Mouse (Mus musculus) embryonic facial prominence, embryonic 10.5 days (tissue): ENCODE measurements around the gene Slc16a2. TPM values are rescaled to one million over a fixed set of nuclear protein-coding genes. Genes with fewer than 3 reads are reported as not detected.
A peak's percentile ranks its signal among the peaks of the same experiment; 100 is the strongest.
"Not testable (repeated sequence)": the region's sequence is repeated elsewhere in the genome, so short reads cannot be mapped to it uniquely, and the experiment has no call there.

Experiments used
- DNase-seq: peaks from one replicate; pipeline ENCODE4 v3.0.0-alpha.2; 2017; ENCODE audit warnings: low spot score
- H3K27ac ChIP-seq: fragments of 300-500 bp; sonication (generic); replicated peaks from 2 replicates; pipeline ENCODE4 v1.5.1; 2016; ENCODE audit warnings: mild to moderate bottlenecking
- H3K27me3 ChIP-seq: fragments of 300-500 bp; sonication (generic); replicated peaks from 2 replicates; pipeline ENCODE4 v1.6.1; 2016; ENCODE audit warnings: low read depth, mild to moderate bottlenecking; ENCODE audit not compliant: poor library complexity, severe bottlenecking
- H3K36me3 ChIP-seq: fragments of 300-500 bp; sonication (generic); replicated peaks from 2 replicates; pipeline ENCODE4 v1.6.1; 2016; ENCODE audit warnings: mild to moderate bottlenecking, moderate library complexity
- H3K4me1 ChIP-seq: fragments of 300-500 bp; sonication (generic); 2 replicates; pipeline ENCODE4 v1.6.1; 2016
- H3K4me3 ChIP-seq: fragments of 300-500 bp; sonication (generic); 2 replicates; pipeline ENCODE4 v1.5.1; 2016; ENCODE audit warnings: mild to moderate bottlenecking, moderate library complexity
- H3K9me3 ChIP-seq: fragments of 300-500 bp; sonication (generic); 2 replicates; pipeline ENCODE4 v1.6.1; 2016; ENCODE audit warnings: mild to moderate bottlenecking
- WGBS: fragments of 180-500 bp; shearing (Covaris S2); methylation state at CpG from one replicate; pipeline ENCODE4 v1.1.7; 2016; 5-methylcytosine and 5-hydroxymethylcytosine counted together
- polyA plus RNA-seq: library from polyadenylated mRNA; unstranded; fragments of >200 nt; fragmentation: Nextera tagmentation; extraction: Ambion mirVana; gene quantifications from 2 replicates; pipeline ENCODE4 v1.2.1, GENCODE M21; 2016

Slc16a2 gene
- polyA plus RNA-seq, 1 experiment from 2014 or later: 9.9 TPM

GRCm38 (mm10) chrX:103692916-103693315 is 128.9 kb downstream of the Slc16a2 start:
- Histone ChIP-seq H3K36me3 (no peaks in the 10 kb centered on the region), H3K27ac (no peak overlapping the region), H3K4me3 (no peak overlapping the region), H3K27me3 (peaks cover 100% of the 10 kb centered on the region), H3K9me3 (no peaks in the 10 kb centered on the region), H3K4me1 (peaks cover 24% of the 10 kb centered on the region)
- 84% methylated on average over 5 of the region's 5 CpGs for WGBS
- DNase-seq: no peak

GRCm38 (mm10) chrX:103688551-103688950 is 133.2 kb downstream of the Slc16a2 start:
- Histone ChIP-seq H3K27ac (no peak overlapping the region), H3K4me3 (no peak overlapping the region), H3K27me3 (peaks cover 100% of the 10 kb centered on the region), H3K9me3 (no peaks in the 10 kb centered on the region), H3K36me3 (no peaks in the 10 kb centered on the region), H3K4me1 (no peaks in the 10 kb centered on the region)
- WGBS: 87% methylated on average over 2 of the region's 2 CpGs
- no peak for DNase-seq

DNA sequence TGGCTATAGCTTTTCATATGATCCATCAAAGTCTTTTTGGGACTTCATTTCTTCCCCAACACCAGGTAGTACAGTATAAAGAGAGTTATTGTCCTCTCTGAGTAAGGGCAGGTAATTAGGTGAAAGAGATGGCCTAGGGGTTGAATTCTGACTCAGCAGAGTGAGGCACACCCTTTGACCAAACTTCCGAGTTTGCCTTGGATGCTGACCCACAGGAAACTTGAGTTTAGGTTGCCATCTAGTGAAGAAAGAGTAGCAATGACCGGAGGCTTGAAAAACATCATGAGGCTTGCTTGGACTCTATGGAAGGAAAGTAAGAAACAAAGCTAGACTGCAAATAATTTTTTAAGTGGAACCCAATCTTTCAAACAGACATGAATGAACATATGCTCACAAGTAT is 147.1 kb downstream of the Slc16a2 start:
- Histone ChIP-seq H3K4me3 (no peak overlapping the region), H3K27me3 (peaks cover 65% of the 10 kb centered on the region), H3K9me3 (no peaks in the 10 kb centered on the region), H3K36me3 (no peaks in the 10 kb centered on the region), H3K4me1 (no peaks in the 10 kb centered on the region), H3K27ac (no peak overlapping the region)
- no peak for DNase-seq
- 22% methylated on average over 2 of the region's 2 CpGs for WGBS

- Histone ChIP-seq H3K9me3 (no peaks in the 10 kb centered on the region), H3K4me1 (no peaks in the 10 kb centered on the region), H3K27ac (no peak overlapping the region), H3K36me3 (no peaks in the 10 kb centered on the region), H3K27me3 (peaks cover 56% of the 10 kb centered on the region), H3K4me3 (no peak overlapping the region)
- 80% methylated on average over 3 of the region's 3 CpGs for WGBS
- no peak for DNase-seq
Measured at GRCm38 (mm10) chrX:103673761-103674160, 148.0 kb downstream of the Slc16a2 start.

DNA sequence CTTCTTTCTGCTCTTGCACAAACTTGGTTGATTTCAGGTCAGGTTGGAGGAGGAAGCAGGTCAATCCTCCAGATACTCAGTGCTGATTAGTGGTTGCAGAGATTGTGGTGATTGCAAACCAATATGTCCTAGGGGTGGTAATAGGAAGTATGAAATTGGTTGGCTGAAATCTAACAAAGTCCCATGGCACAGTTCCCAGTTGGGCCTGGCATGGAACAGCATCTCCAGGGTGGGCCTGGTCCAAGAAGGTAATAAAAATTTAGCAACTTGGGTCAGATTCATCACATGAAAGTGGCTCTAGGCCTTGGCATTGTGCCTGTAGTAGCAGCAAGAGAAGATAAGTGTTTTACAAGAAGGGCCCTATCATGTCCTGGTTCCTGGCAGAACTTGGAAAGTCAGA is 151.5 kb downstream of the Slc16a2 start:
- peaks cover 57% of the 10 kb centered on the region for H3K27me3 ChIP-seq
- no peaks in the 10 kb centered on the region for H3K4me1 ChIP-seq
- no peak for DNase-seq
- no peak overlapping the region for H3K4me3 ChIP-seq
- no peaks in the 10 kb centered on the region for H3K9me3 ChIP-seq
- H3K27ac ChIP-seq: no peak overlapping the region
- no peaks in the 10 kb centered on the region for H3K36me3 ChIP-seq

DNA sequence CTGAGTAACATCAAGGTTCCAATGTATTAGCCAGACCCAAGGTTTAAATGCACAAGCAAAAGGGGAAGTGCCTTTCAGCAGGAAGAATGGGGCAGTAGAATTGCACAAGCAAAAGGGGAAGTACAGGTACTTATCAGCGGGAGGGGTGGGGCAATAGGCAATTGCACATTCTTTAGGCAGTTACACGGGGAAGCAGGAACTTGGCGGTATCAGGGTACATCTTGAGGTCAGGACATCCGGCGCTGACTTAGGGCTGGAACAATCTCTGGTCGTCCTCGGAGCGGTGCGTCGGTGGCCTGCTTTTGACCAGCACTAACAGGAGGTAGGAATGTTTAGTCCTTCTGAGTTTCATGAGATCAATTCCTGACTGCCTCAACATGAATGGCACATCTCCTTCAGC is 157.3 kb downstream of the Slc16a2 start:
- WGBS: 88% methylated on average over 10 of the region's 10 CpGs
- H3K27ac ChIP-seq, H3K9me3 ChIP-seq, H3K36me3 ChIP-seq, DNase-seq, H3K4me1 ChIP-seq, H3K4me3 ChIP-seq: not testable (repeated sequence)
- peaks cover 70% of the 10 kb centered on the region for H3K27me3 ChIP-seq

DNA sequence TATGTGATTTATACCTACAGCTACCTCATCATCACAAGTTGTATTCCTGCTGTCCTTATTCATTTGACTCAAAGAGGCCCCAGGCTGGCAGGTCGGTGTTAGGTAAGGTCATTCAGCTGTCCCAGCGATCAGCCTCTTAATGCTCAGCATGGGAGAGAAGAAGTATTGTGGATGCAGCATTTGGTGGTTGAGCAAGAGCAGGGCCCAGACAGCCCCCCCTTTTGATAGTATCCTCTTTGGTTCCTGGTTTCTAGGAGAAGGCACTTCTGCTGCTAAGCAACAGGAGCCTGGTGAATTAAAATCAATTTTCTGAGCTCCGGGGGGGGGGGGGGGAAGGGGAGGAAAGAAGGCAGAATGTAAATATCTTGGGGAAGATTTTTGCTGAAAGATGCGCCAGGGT is 162.8 kb downstream of the Slc16a2 start:
- 65% methylated on average over 4 of the region's 4 CpGs for WGBS
- DNase-seq: no peak
- no peaks in the 10 kb centered on the region for H3K36me3 ChIP-seq
- no peak overlapping the region for H3K4me3 ChIP-seq
- peaks cover 75% of the 10 kb centered on the region for H3K27me3 ChIP-seq
- H3K4me1 ChIP-seq: no peaks in the 10 kb centered on the region
- H3K27ac ChIP-seq: no peak overlapping the region
- H3K9me3 ChIP-seq: peaks cover 3% of the 10 kb centered on the region; the same call in 1 of the 2 replicates

DNA sequence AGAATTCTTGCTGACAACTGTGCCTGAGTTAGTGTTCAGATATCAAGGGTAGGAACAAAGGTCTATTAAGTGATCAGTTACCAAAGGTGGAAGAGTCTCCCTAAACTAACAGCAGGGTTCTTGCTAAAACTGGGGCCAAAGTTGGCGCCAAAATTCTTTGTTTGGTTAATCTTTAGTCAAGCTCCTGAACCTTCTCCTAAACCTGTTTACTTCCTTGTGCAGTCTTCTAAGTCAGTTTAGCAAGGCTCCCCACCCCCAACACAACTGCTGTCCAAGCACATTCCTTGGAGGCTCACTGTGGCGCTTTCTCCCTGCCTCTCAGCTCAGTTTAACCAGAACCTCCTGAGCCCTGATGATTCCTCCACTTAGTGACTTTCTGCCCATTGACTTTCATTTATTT is 168.8 kb downstream of the Slc16a2 start:
- no peaks in the 10 kb centered on the region for H3K9me3 ChIP-seq
- H3K4me1 ChIP-seq: 0 out of 2 replicates have a peak, but pooled peaks cover 3% of the 10 kb centered on the region
- WGBS: 19% methylated on average over 2 of the region's 2 CpGs
- no peak overlapping the region for H3K27ac ChIP-seq
- H3K36me3 ChIP-seq: no peaks in the 10 kb centered on the region
- H3K4me3 ChIP-seq: no peak overlapping the region
- H3K27me3 ChIP-seq: peaks cover 74% of the 10 kb centered on the region
- DNase-seq: peak; percentile 15

DNA sequence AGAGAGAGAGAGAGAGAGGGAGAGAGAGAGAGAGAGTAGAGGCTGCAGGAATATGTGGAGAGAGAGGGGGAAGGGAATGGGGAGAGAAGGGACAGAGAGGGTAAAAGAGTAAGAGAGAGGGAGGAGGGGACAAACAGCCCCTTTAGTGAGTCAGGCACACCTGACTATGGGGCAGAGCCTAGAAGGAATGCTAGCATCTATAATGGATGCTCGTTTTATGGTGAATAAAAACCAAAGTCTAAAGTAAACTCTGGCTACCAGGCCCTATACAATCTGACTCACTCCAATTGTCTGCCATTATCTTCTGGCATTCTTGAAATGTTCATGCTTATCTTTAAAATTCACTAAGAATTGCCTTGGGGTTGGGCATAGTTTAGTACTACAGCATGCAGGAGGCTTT is 169.7 kb downstream of the Slc16a2 start:
- Histone ChIP-seq H3K4me1 (0 out of 2 replicates have a peak, but pooled peaks cover 3% of the 10 kb centered on the region), H3K27ac (no peak overlapping the region), H3K36me3 (no peaks in the 10 kb centered on the region), H3K4me3 (no peak overlapping the region), H3K27me3 (peaks cover 78% of the 10 kb centered on the region), H3K9me3 (no peaks in the 10 kb centered on the region)
- 58% methylated on average over 1 of the region's 1 CpGs for WGBS
- no peak for DNase-seq

Other genes with a start within 250 kb of the Slc16a2 start
- gene Zcchc13, start 191.4 kb downstream of the Slc16a2 start, polyA plus RNA-seq: not detected in 2 replicates
- 43.0 and 43.4 TPM in 2 replicates for gene Rlim, start 159.3 kb upstream of the Slc16a2 start, polyA plus RNA-seq